Mouse (Mus musculus): ENCODE results near the gene Gabpb1.

- TF ChIP-seq CTCF (IDR thresholded peaks at IDR 0.05; ENCODE audit: borderline replicate concordance, insufficient read depth, low read depth, low read length) (no peak), POLR2A (IDR thresholded peaks at IDR 0.05; ENCODE audit: borderline replicate concordance, insufficient read depth, low read length) (no peak)
Measured at GRCm38 (mm10) chr2:126673317-126674242, 2.6 kb downstream of the Gabpb1 start.
